Mouse (Mus musculus) CH12F3 (cell line): Measurements from ENCODE around the gene Atp6v0d1.

ENCODE experiments used
- in situ Hi-C: fragments of 300-500 bp; cut with MboI; formaldehyde crosslinking; loops from 2 replicates; pipeline ENCODE4 v1.14.3; 2020; ENCODE audit warnings: low sequenced_read_pairs

Atp6v0d1 gene

DNA sequence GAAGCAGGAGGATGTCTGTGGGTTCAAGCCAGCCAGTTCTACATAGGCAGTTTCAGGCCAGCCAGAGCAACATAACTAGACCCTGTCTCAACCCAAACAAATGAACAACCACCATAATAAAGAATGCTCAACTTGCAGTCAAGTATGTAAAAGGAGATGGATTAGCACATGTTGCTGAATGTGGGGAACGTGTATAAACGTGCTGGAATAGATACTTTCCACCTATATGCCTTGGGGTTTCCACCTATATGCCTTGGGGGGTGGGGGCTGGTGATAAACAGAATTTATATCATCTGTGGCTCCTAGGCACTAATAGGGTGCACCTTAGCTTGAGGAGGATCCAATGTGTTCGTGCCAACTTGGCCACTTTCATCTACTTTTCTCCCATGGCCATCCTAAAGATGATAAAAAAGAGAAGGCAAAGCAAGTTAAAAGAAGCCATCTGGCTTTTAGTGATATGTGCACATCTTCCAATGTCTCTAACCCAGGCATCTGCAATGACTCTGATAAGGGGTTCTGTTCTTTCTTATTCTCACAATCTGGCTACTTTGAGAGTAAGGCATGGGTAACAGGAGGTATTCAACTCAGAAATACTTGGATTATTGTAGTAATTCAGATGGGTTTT lies 23.7 kb downstream of the Atp6v0d1 start:
- in situ Hi-C loops: loop anchor here (10.0 kb wide), 1 partner anchor 57 kb away; no protein-coding TSS in a partner anchor

- in situ Hi-C loops: no loop called here
Measured at GRCm38 (mm10) chr8:105538940-105539339, 26.9 kb downstream of the Atp6v0d1 start.

DNA sequence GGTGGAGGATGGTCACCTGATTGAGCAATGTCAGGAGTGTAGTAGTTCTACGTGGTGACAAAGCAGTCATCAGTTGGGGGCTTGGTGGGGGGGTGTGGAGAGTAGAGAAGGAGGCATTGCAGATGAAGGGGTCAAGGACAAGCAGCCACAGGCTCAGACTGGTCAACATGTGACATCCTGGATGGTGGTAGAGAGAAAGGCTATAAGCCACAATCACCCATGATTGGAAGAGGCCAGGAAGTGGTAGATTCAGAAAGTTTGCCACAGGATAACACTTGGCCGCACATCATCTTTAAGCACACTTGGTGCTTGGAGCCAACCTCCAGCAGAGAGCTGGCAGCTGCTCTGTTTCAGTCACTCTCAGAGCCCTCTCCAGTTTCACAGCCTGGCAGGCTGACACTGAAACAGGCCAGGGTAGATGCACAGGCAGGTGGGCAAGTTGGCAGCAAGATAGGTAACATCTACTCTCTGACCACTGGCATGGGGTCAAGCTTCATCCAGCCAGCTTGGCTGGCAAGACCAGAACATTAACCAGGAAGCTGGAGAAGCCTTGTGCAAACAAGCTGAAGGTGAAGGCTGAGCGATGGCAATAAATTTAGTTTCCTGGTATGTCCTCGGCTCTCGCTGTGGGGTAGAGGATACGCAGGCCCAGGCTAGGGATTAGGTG lies 28.7 kb downstream of the Atp6v0d1 start:
- in situ Hi-C loops: no loop called here

DNA sequence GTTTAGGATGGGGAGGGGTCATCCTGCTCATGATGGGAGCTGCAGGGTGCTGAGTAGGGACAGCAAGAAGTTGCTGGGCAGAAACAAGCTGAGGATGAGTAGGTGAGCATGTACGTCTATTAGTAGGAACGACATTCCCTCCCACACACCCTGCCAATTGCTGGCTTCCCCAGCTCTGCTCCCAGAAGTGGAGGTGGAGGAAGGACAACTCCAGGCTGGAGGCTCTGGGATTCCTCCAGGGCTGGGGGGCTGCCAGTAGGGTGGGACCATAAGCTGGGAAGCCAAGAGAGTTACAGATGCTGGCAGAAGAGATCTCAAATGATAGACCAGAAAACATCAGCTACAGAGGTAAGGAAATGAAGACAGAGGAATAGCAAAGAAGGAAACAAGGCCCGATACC lies 29.3 kb downstream of the Atp6v0d1 start:
- in situ Hi-C loops: no loop called here

DNA sequence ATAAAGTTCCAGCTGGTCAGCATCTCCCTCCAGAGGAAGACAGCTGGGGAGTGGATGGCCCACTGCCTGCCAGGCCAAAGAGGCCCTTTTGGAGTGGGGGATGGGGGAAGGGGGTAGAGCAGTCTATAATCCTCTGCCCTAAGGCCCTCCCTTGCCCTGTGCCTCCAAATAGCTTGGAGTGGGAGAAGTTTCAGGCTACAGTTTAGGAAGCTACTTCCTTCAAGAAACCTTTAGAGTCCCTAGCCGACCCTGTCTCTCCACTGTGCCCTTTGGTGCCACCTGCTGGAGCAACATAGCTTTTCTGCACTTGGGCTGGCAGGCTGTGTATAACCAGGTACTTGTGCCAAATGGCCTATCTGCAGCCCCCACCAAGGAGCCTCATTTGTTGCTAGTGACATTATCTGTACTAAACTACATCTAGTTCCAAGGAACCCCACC lies 31.9 kb downstream of the Atp6v0d1 start:
- in situ Hi-C loops: no loop called here

- in situ Hi-C loops: no loop called here
Measured at GRCm38 (mm10) chr8:105533439-105533838, 32.4 kb downstream of the Atp6v0d1 start.

GRCm38 (mm10) chr8:105531774-105532173 lies 34.1 kb downstream of the Atp6v0d1 start:
- in situ Hi-C loops: no loop called here

DNA sequence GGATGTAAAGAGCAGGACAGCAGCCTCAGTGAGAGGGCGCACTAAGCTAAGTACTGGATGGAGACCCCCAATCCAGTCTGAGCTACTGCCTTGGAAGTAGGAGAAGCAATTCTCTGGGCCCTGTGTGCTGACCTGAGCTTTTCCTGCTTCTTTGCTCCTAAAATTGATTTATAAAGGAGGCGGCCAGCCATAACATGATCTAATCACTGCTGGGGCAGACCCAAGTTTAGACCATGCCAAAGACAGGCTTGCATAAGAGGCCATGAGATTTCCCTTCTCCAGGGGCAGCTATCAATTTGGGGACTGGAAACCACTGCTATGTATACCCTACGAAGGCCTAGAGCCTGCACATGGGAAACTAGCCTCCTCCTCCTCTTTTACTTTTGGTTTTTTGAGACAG lies 36.6 kb downstream of the Atp6v0d1 start:
- in situ Hi-C loops: no loop called here

DNA sequence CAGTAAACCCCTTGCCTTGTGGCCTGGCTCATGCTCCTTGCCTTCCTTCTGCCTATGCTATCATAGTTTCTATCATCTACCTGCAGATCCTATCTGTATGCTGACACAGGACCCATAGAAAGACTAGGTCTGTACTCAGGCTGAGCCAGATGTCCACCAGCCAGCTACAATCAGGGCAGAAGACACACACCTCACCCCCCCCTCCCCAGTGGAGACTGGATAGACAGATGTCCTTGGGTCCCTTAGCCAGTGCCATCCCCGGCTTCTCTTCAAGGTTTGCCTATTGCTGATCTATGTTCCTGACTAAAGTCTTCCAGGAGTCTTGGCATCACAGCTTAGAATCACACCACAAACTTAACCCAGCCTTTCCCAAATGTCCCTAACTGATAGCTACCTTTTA lies 37.6 kb downstream of the Atp6v0d1 start:
- in situ Hi-C loops: no loop called here

DNA sequence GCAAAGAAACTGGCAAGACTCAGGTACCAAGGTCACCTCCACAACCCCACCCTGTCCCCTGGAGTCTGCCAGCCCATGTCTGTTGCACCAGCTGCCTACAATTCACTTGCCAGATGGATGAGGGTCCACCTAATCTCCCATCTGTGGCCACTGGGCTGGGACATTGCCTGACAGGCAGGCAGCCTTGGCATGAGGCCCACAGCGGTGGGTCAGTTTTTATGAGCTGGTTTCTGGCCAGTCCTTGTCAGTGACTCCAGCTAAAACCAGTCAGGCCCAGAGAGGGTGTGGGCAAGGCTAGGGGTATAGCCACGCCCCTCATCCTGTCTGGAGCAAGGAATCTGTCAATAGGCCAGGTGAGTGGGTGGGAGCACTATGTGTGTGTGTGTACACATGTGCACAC lies 38.7 kb downstream of the Atp6v0d1 start:
- in situ Hi-C loops: no loop called here

DNA sequence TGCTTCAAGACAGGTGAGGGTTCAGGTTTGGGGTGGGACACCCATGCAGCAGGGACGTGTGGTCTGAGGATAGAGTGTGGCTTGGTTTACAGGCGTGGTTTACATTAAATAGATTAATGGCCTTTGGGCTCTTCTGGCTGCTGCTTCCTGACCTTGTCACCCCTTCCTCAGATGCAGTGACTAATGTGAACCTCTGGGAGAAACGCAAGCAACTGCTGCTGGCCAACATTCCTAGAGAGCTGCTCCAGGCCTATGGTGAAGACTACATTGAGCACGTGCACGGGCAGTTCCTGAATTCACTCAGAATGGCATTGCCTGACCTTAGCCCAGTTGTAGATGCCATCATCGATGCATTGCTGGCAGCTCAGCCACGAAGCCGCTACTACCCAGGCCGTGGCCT lies 43.0 kb downstream of the Atp6v0d1 start:
- in situ Hi-C loops: no loop called here

DNA sequence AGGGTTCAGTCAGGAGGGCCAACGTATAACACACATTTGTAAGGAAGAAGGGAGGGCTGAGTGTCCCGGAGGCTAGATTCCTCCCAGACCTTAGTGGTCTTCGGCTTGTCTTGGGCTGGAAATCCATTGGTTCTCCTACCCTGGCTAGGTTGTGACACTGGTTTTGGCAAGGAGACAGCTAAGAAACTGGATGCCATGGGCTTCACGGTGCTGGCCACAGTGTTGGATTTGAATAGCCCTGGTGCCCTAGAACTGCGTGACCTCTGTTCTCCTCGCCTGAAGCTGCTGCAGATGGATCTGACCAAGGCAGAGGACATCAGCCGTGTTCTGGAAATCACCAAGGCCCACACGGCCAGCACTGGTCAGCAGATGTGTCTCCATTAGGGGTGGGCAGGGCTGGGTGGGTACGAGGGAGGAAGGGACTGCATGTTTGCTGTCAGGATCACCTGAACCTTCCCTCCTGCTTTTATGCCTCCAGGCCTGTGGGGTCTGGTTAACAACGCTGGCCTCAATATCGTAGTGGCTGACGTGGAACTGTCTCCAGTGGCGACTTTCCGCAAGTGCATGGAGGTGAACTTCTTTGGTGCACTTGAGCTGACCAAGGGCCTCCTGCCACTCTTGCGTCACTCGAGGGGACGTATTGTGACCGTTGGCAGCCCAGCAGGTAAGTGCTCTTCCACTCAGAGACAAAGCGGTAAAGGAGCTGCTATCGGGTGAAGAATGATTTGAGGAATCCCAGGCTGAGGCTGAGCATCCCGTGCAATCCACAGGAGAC lies 43.7 kb downstream of the Atp6v0d1 start:
- in situ Hi-C loops: no loop called here

DNA sequence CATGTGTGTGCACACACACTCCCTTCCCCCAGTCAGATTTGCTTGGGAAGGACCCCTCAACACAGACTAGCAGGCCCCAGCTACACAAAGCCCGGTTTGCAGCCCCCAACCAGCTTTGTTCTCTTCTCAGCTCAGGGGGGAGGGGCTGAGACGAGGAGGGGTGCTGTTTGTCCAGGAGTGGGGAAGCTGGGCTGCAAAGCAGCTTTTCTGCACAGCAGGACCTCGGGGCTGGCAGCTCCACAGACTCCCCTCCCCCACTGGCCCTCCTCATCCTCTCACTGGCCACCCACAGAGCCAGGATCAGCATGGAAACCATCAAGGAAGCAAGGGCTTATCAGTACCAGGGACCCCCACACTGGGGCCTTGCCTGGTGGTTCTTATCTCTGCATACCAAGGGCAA lies 44.8 kb downstream of the Atp6v0d1 start:
- in situ Hi-C loops: no loop called here

GRCm38 (mm10) chr8:105520521-105520920 lies 45.3 kb downstream of the Atp6v0d1 start:
- in situ Hi-C loops: no loop called here

DNA sequence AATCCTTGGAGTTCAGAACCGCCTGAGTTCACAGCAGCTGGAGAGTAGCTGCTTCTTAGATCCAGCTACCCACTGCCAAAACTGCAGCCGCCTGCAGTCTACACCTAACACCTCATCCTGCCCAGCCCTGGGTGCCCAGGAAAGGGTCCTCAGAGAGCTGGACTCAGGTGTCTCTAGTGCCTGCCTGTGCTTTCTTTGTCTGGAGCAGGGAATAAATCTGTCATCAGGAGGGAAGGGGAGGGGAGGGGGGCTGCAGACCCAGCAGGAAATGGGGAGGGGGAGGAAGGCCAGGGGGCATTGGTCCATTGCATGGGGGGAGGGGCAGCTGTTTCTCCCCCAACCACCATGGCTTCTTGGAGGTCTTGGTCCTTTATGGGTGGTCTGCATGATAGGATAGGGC lies 46.3 kb downstream of the Atp6v0d1 start:
- in situ Hi-C loops: no loop called here

DNA sequence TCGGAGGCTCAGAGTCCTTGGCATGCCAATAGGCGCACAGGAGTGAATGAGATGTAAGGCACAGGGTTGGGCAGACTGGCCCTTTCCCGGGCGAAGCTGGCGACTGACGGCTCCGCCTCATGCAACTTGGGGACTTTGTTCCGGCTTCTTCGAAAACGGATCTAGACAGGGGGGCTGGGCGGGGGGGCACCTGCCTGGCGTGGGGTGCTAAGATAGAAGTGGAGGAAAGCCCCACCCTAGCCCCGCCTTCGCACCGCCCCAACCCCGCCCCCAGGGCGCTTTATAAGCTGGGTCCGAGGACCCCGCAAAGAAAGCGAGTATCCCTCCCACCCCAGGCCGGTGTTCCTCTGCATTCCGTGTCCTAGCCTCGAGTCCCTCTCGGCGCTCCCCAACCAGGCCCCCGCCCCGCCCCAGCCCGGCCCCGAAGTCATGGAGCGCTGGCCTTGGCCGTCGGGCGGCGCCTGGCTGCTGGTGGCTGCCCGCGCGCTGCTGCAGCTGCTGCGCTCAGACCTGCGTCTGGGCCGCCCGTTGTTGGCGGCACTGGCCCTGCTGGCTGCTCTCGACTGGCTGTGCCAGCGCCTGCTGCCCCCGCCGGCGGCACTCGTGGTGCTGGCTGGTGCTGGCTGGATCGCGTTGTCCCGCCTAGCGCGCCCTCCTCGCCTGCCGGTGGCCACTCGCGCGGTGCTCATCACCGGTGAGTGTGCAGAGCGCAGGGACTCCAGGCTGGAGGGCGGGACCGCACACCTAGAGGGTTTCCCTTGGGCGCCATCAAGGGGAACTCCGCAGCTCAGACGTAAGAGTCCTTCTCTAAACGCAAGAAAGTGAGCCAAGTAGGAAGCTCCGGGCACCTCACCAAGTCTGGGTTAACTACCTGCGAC lies 47.2 kb downstream of the Atp6v0d1 start, which contains the start of gene Hsd11b2:
Gene Hsd11b2, plus strand, starts transcription at position 320 of the 878 bp plus-strand sequence.
- in situ Hi-C loops: no loop called here

- in situ Hi-C loops: no loop called here
Measured at GRCm38 (mm10) chr8:105517346-105517745, 48.5 kb downstream of the Atp6v0d1 start.

DNA sequence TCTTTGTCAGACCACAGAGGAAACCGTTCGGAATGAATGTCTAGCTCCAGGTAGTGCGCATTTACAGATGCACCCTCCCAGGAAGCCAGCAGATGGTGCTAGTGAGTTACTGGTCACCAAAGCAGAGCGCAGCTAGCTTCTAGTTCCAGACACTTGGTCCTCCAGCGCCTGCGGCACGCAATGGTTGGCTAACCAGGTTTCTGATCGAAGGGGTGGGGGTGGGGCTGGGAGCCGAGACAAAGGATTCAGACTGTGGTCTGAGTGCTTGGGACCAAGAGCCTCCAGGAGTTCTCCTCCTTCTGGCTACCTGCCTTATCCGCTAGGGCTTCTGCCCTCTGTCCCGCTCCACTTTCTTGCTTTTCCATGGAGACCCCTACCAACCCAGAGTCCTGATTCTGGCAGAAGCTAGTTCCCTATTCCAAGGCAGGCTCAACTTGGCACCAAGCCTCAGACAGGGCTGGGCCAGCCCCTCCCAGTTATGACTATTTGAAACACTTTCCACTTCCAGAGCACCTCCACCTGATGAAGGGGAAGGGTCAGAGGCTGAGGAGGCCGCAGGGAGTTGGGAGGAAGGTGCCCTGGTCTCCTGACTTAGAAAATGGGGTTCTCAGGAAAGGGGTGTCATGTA lies 49.7 kb downstream of the Atp6v0d1 start:
- in situ Hi-C loops: no loop called here

DNA sequence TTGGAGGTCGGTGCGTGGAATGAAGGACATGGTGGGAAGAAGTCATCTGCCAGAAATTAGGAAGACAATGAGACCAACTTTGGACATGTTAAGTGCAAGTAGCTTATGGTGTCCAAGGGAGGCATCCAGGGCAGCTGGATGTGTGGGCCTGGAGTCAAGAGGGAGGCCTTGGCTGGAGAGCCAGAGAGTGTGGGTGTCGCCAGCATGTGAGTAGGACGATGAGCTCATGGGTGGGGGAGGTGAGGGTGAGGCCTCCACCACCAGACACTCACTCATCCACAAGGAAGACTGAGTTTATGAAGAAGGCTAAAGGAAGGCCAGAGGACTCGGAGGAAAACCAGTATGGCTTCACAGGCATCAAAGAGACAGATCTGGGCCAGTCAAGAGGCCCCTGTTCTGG lies 51.2 kb downstream of the Atp6v0d1 start:
- in situ Hi-C loops: no loop called here

DNA sequence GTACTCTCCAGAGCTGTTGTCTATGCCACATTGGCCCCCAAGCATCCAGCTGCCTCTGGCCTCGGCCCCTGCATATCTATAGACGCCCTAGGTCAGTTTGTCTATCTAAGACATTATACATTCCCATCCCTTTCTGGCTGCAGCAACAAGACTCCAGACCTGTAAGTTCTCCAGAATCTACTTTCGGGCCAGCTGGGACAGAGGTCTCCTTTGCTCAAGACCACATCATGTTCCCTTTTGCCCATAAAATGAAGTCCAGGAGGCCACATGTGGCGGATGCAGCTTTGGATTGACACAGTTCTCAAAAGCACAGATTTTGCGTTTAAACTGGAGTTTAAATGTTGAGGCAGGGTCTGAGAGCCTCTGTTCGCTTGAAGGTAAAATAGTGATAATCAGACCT lies 51.7 kb downstream of the Atp6v0d1 start:
- in situ Hi-C loops: no loop called here
